ENCODE assay signal across 11 mouse cellular contexts in the genomic region with DNA sequence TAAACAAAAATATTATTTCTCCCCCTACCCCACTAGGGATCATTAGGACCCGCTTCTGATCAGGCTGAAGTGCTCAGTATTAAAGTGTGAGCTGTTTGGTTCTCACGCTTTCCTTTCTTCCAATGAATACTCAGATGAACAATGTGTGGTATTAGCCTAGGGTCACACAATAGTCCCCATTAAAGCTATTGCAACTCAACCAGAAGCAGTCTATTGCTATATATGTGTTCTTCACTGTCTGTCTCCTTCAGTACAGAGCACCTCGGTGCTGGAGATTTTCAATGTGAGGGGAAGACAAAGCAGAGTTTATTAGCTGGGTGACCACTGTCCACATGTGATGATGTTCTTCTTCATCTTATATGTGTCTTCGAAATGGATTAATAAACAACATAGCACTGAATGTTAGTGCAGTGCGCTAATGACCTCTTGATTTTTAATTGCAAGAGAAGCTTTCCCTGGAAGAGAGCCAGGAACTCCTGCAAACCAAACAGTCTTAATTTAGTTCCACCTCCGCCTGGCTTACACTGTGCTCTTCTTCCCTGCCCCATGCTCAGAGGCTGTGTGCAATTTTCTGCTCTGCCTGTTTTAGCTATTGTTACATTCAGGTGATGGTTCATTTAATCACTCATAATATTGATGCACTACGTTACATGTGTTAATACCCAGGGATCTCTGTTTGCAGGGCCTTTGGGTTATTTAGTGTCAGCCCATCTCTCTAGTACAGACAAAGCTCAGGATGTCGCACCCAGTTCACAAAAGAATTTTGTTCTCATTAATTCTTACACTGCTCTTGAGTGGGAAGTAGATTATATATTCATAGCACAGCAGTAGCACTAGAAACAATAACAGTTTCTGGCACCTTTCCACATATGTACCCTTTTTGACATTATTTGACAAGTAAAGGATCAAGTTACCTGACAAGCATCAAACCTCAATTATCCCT.
DNase-seq lines count a peak whose midpoint lies in the region; ATAC-seq and TF ChIP-seq lines count a peak whose summit lies in the region.
"Had no signal": no experiment of that assay in that cellular context is flagged by ENCODE, and none has a peak within 500 bp of the region (broad histone marks: within the 10 kb centered on the region; RNA-seq: fewer than 3 reads in every experiment).

No protein-coding gene starts in this region.

- H3K36me3 ChIP-seq in forebrain, embryonic 10.5 days (replicated peaks), result no peaks in the 10 kb centered on the region
- H3K36me3 ChIP-seq in forebrain, embryonic 16.5 days (ENCODE audit: control insufficient read depth, insufficient read depth), result no peaks in the 10 kb centered on the region
- H3K36me3 ChIP-seq in midbrain, postnatal 0 days (ENCODE audit: insufficient read depth, low read length), result no peaks in the 10 kb centered on the region
- H3K36me3 ChIP-seq: limb, embryonic 13.5 days had no signal

- peak; percentile 86 for ATAC-seq in forebrain, embryonic 16.5 days
- ATAC-seq in midbrain, postnatal 0 days (ENCODE audit: low FRiP score), result peak; percentile 23; the same call in 1 of the 2 replicates

- no peak overlapping the region for H3K4me3 ChIP-seq in forebrain, embryonic 10.5 days
- H3K4me3 ChIP-seq in forebrain, embryonic 16.5 days (replicated peaks; ENCODE audit: low read length), result no peak overlapping the region
- no peak overlapping the region for H3K4me3 ChIP-seq in midbrain, postnatal 0 days (ENCODE audit: low read depth, low read length)
- H3K4me3 ChIP-seq: limb, embryonic 13.5 days had no signal

- H3K27me3 ChIP-seq in forebrain, embryonic 10.5 days (ENCODE audit: poor library complexity, severe bottlenecking), result no peaks in the 10 kb centered on the region
- no peaks in the 10 kb centered on the region for H3K27me3 ChIP-seq in forebrain, embryonic 16.5 days (replicated peaks; ENCODE audit: control insufficient read depth, insufficient read depth, low read length)
- no peaks in the 10 kb centered on the region for H3K27me3 ChIP-seq in midbrain, postnatal 0 days (ENCODE audit: insufficient read depth, low read length)
- H3K27me3 ChIP-seq: limb, embryonic 13.5 days had no signal

- H3K9ac ChIP-seq in forebrain, embryonic 16.5 days (replicated peaks; ENCODE audit: low read depth, low read length), result no peak overlapping the region
- no peak overlapping the region for H3K9ac ChIP-seq in midbrain, postnatal 0 days (replicated peaks; ENCODE audit: low read length, poor library complexity, severe bottlenecking)
- H3K9ac ChIP-seq: limb, embryonic 13.5 days had no signal

- peaks cover 12% of the 10 kb centered on the region for H3K4me1 ChIP-seq in forebrain, embryonic 10.5 days
- H3K4me1 ChIP-seq in forebrain, embryonic 16.5 days (replicated peaks; ENCODE audit: control insufficient read depth, insufficient read depth, low read length), result peaks cover 7% of the 10 kb centered on the region
- no peaks in the 10 kb centered on the region for H3K4me1 ChIP-seq in midbrain, postnatal 0 days (ENCODE audit: insufficient read depth, low read length)
- H3K4me1 ChIP-seq: limb, embryonic 13.5 days had no signal

- 72% methylated on average over 8 of the region's 8 CpGs for WGBS in forebrain, embryonic 10.5 days
- 11% methylated on average over 8 of the region's 8 CpGs for WGBS in forebrain, embryonic 16.5 days
- 64% methylated on average over 8 of the region's 8 CpGs for WGBS in midbrain, postnatal 0 days

- H3K27ac ChIP-seq in forebrain, embryonic 10.5 days, result peak overlapping the region; percentile 53; the same call in 1 of the 2 replicates
- H3K27ac ChIP-seq in forebrain, embryonic 16.5 days (ENCODE audit: low read length), result no peak overlapping the region
- no peak overlapping the region for H3K27ac ChIP-seq in midbrain, postnatal 0 days (ENCODE audit: low read depth, low read length)
- H3K27ac ChIP-seq: limb, embryonic 13.5 days had no signal

- DNase-seq in layer of hippocampus, adult 18-20 months (ENCODE audit: low spot score in 2 of 2), result peak; percentile 1 to 44
- no peak for DNase-seq in layer of hippocampus, postnatal 25 days (ENCODE audit: extremely low spot score in 1 of 2, low spot score in 1 of 2)
- no peak for DNase-seq in forebrain, embryonic 10.5 days (ENCODE audit: extremely low spot score, low spot score)
- DNase-seq in midbrain, postnatal 0 days (ENCODE audit: low spot score), result peak; percentile 28
- DNase-seq in thymus, postnatal 25 days, result no peak
- no peak for DNase-seq in adrenal gland, postnatal 14 days
- DNase-seq: kidney, adult 18-20 months; lung, adult 2 months; thymus, postnatal 14 days had no signal

- H3K9me3 ChIP-seq in forebrain, embryonic 10.5 days, result no peaks in the 10 kb centered on the region
- no peaks in the 10 kb centered on the region for H3K9me3 ChIP-seq in forebrain, embryonic 16.5 days (ENCODE audit: control insufficient read depth, low read length)
- H3K9me3 ChIP-seq in midbrain, postnatal 0 days (ENCODE audit: low read length), result no peaks in the 10 kb centered on the region
- H3K9me3 ChIP-seq: limb, embryonic 13.5 days had no signal

- TF ChIP-seq CTCF in midbrain, postnatal 0 days (IDR thresholded peaks at IDR 0.05), result no peak

- H3K4me2 ChIP-seq in forebrain, embryonic 16.5 days (ENCODE audit: low read length), result no peak overlapping the region
- H3K4me2 ChIP-seq in midbrain, postnatal 0 days (ENCODE audit: low read depth, low read length, poor library complexity, severe bottlenecking), result no peak overlapping the region
- H3K4me2 ChIP-seq: limb, embryonic 13.5 days had no signal

Comparison
In these comparisons a context has a peak if more than half of its experiments do, and no peak if none do; other contexts are left out.
1. DNase-seq: peak in layer of hippocampus, adult 18-20 months (2 of 2) and midbrain, postnatal 0 days (single experiment); none in layer of hippocampus, postnatal 25 days (0 of 2), forebrain, embryonic 10.5 days (single experiment), thymus, postnatal 25 days (single experiment) and adrenal gland, postnatal 14 days (single experiment).